Mouse (Mus musculus) forebrain, postnatal 0 days (tissue): ENCODE measurements around the gene 4930519G04Rik. TPM values are rescaled to one million over a fixed set of nuclear protein-coding genes. Genes with fewer than 3 reads are reported as not detected.
"Not testable (repeated sequence)": the region's sequence is repeated elsewhere in the genome, so short reads cannot be mapped to it uniquely, and the experiment has no call there.

Experiments used
- ATAC-seq: fragments of 200-750 bp; cut with Nextera tagmentation; 2 replicates; pipeline ENCODE4 v1.8.0; 2017; ENCODE audit warnings: mild to moderate bottlenecking, moderate library complexity
- DNase-seq: peaks from one replicate; pipeline ENCODE4 v3.0.0-alpha.2; 2015
- H3K27ac ChIP-seq: fragments of 300-500 bp; sonication (generic); 2 replicates; pipeline ENCODE4 v1.5.1; 2014; ENCODE audit warnings: low read depth, mild to moderate bottlenecking, antibody characterized with exemption, low read length, moderate library complexity, mixed read lengths
- H3K27me3 ChIP-seq: fragments of 300-500 bp; sonication (generic); 2 replicates; pipeline ENCODE4 v1.6.1; 2014; ENCODE audit warnings: mild to moderate bottlenecking, low read length, mixed read lengths; ENCODE audit not compliant: insufficient read depth
- H3K36me3 ChIP-seq: fragments of 300-500 bp; sonication (generic); 2 replicates; pipeline ENCODE4 v1.6.1; 2014; ENCODE audit warnings: mild to moderate bottlenecking, moderate library complexity; ENCODE audit not compliant: insufficient read depth
- H3K4me1 ChIP-seq: fragments of 300-500 bp; sonication (generic); 2 replicates; pipeline ENCODE4 v1.6.1; 2014; ENCODE audit warnings: antibody characterized with exemption; ENCODE audit not compliant: insufficient read depth
- H3K4me2 ChIP-seq: fragments of 300-500 bp; sonication (generic); 2 replicates; pipeline ENCODE4 v1.6.1; 2014; ENCODE audit warnings: low read depth, mild to moderate bottlenecking, moderate library complexity
- H3K4me3 ChIP-seq: fragments of 300-500 bp; sonication (generic); 2 replicates; pipeline ENCODE4 v1.5.1; 2014; ENCODE audit warnings: low read depth, low read length, mixed read lengths
- H3K9ac ChIP-seq: fragments of 300-500 bp; sonication (generic); 2 replicates; pipeline ENCODE4 v1.6.1; 2014; ENCODE audit warnings: mild to moderate bottlenecking
- H3K9me3 ChIP-seq: fragments of 300-500 bp; sonication (generic); 2 replicates; pipeline ENCODE4 v1.6.1; 2016; ENCODE audit warnings: low read length
- CTCF ChIP-seq: sonication (generic); IDR thresholded peaks from 2 replicates; pipeline ENCODE4 v1.5.1; 2016; ENCODE audit warnings: antibody characterized with exemption, control low read depth, low read depth
- WGBS: fragments of 180-500 bp; shearing (Covaris S2); extraction: QIAGEN DNeasy Blood & Tissue Kit; methylation state at CpG from one replicate; pipeline ENCODE4 v1.1.7; 2014; 5-methylcytosine and 5-hydroxymethylcytosine counted together
- polyA plus RNA-seq: library from polyadenylated mRNA; unstranded; fragments of >200 nt; fragmentation: Nextera tagmentation; extraction: Ambion mirVana; gene quantifications from 2 replicates; pipeline ENCODE4 v1.2.1, GENCODE M21; 2015
- total RNA-seq: library from RNA; depleted of rRNA; stranded (reverse); fragments of >200 nt; gene quantifications from 2 replicates; pipeline ENCODE4 v1.2.3, GENCODE M21; 2014

The 4930519G04Rik gene
- total and polyA plus RNA-seq, 2 experiments from 2014 or later: not detected

DNA sequence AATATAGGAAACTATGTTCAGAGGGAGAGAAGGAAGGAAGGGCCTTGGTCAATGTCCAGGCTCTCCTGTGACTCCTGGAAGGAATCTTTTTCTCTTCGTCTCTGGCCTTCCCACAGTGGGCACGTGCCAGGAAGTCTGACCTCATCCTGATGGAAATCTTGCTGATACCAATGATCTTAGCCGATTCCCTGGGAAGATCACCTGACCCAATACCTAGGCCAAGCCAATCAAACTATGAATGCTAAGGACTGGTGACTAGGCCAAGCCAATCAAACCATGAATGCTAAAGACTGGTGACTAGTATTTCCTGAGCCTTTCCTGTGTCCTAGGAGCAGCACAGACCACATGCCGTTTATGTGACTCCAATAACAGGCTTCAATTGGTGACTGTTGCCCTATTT lies 60.2 kb downstream of the 4930519G04Rik start:
- no peak for DNase-seq
- no peaks in the 10 kb centered on the region for H3K36me3 ChIP-seq
- H3K27me3 ChIP-seq: no peaks in the 10 kb centered on the region
- no peak overlapping the region for H3K27ac ChIP-seq
- WGBS: 58% methylated on average over 4 of the region's 4 CpGs
- no peak for TF ChIP-seq CTCF
- no peak overlapping the region for H3K4me2 ChIP-seq
- H3K9ac ChIP-seq: no peak overlapping the region
- H3K4me1 ChIP-seq: no peaks in the 10 kb centered on the region
- ATAC-seq: no peak
- H3K4me3 ChIP-seq: no peak overlapping the region
- H3K9me3 ChIP-seq: no peaks in the 10 kb centered on the region

- Histone ChIP-seq H3K4me1 (no peaks in the 10 kb centered on the region), H3K27ac (no peak overlapping the region), H3K27me3 (no peaks in the 10 kb centered on the region), H3K9me3 (no peaks in the 10 kb centered on the region), H3K9ac (no peak overlapping the region), H3K4me3 (no peak overlapping the region), H3K36me3 (no peaks in the 10 kb centered on the region), H3K4me2 (no peak overlapping the region)
- WGBS: 73% methylated on average over 8 of the region's 8 CpGs
- DNase-seq (no peak), ATAC-seq (no peak)
- no peak for TF ChIP-seq CTCF
These were observed 61.4 kb downstream of the 4930519G04Rik start for GRCm38 (mm10) chr5:114914855-114915254.

- H3K4me2 ChIP-seq: no peak overlapping the region
- H3K36me3 ChIP-seq: no peaks in the 10 kb centered on the region
- no peaks in the 10 kb centered on the region for H3K9me3 ChIP-seq
- no peak overlapping the region; the same call in 1 of the 2 replicates for H3K9ac ChIP-seq
- no peaks in the 10 kb centered on the region for H3K27me3 ChIP-seq
- no peak for DNase-seq
- no peak overlapping the region for H3K27ac ChIP-seq
- no peaks in the 10 kb centered on the region for H3K4me1 ChIP-seq
- ATAC-seq: no peak
- WGBS: 65% methylated on average over 5 of the region's 5 CpGs
- no peak for TF ChIP-seq CTCF
- no peak overlapping the region for H3K4me3 ChIP-seq
These were observed 62.4 kb downstream of the 4930519G04Rik start for GRCm38 (mm10) chr5:114915854-114916253.

GRCm38 (mm10) chr5:114916777-114917176 lies 63.3 kb downstream of the 4930519G04Rik start:
- no peak for ATAC-seq
- H3K27me3 ChIP-seq: no peaks in the 10 kb centered on the region
- H3K4me1 ChIP-seq: no peaks in the 10 kb centered on the region
- no peak overlapping the region for H3K9ac ChIP-seq
- no peak overlapping the region for H3K27ac ChIP-seq
- no peak for DNase-seq
- no peaks in the 10 kb centered on the region for H3K36me3 ChIP-seq
- H3K4me3 ChIP-seq: no peak overlapping the region
- WGBS: 83% methylated on average over 4 of the region's 4 CpGs
- H3K4me2 ChIP-seq: no peak overlapping the region
- H3K9me3 ChIP-seq: no peaks in the 10 kb centered on the region
- no peak for TF ChIP-seq CTCF

GRCm38 (mm10) chr5:114917357-114917756 lies 63.9 kb downstream of the 4930519G04Rik start:
- H3K4me2 ChIP-seq, H3K4me1 ChIP-seq, H3K36me3 ChIP-seq, H3K9me3 ChIP-seq, H3K27ac ChIP-seq, H3K27me3 ChIP-seq, H3K9ac ChIP-seq, DNase-seq, H3K4me3 ChIP-seq, ATAC-seq: not testable (repeated sequence)
- WGBS: 95% methylated on average over 5 of the region's 5 CpGs

DNA sequence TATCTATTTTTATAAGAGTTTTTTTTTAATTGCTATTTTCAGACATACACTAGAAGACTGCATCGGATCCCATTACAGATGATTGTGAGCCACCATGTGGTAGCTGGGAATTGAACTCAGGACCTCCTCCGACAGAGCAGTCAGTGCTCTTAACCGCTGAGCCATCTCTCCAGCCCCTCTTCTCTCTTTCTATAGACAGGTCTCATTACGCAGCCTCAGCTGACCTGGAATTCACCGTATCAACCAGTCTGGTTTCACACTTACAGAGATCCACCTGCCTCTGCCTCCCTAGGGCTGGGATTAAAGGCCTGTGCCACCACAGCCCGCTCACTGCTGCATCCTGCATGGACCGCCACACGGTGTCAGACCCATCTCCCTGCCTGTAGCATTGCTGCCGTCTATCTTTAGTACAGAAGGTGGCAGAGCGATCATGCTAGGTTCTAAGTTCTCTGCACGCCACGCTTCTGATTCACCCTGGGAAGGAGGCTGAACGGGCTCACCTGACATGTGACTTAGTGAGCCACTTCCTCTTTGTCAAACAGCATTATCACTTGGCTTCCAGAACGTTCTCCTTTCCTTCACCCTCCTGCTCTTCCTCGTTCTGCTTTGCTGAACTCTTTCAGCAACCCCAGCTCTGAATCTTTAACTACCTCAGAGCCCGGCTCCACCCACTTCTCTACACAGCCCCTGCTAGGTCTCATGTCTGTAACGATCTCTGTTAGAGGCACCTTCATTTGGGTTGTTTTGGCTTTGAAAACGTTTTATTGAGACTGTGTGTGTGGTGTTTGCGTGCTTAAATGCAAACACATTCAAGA lies 68.3 kb downstream of the 4930519G04Rik start:
- Histone ChIP-seq H3K27ac (no peak overlapping the region), H3K4me1 (no peaks in the 10 kb centered on the region), H3K4me2 (no peak overlapping the region), H3K9me3 (no peaks in the 10 kb centered on the region), H3K9ac (no peak overlapping the region), H3K27me3 (no peaks in the 10 kb centered on the region), H3K4me3 (no peak overlapping the region), H3K36me3 (no peaks in the 10 kb centered on the region)
- no peak for ATAC-seq
- WGBS: 72% methylated on average over 19 of the region's 19 CpGs
- no peak for DNase-seq
- TF ChIP-seq CTCF: no peak

DNA sequence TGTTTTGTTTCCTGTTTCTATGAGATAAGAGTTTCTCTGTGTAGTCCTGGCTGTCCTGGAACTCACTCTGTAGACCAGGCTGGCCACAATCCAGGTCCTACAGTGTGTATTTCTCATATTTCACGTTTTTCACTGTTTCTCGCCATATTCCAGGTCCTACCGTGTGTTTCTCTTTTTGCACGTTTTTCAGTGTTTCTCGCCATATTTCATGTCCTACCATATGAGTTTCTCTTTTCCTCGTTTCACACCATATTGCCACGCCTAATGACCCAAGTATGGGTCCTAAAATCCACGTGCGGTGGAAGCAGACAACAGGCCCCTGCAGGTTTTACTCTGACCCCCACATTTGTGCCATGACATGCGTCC lies 68.9 kb downstream of the 4930519G04Rik start:
- no peaks in the 10 kb centered on the region for H3K27me3 ChIP-seq
- H3K9me3 ChIP-seq: no peaks in the 10 kb centered on the region
- no peaks in the 10 kb centered on the region for H3K4me1 ChIP-seq
- DNase-seq (no peak), ATAC-seq (no peak)
- no peak overlapping the region for H3K4me3 ChIP-seq
- H3K4me2 ChIP-seq: no peak overlapping the region
- no peak for TF ChIP-seq CTCF
- 66% methylated on average over 10 of the region's 10 CpGs for WGBS
- H3K9ac ChIP-seq: no peak overlapping the region
- no peaks in the 10 kb centered on the region for H3K36me3 ChIP-seq
- H3K27ac ChIP-seq: no peak overlapping the region
